Mouse (Mus musculus): ENCODE data around the gene Ivns1abp.
"Not testable (repeated sequence)": the region's sequence is repeated elsewhere in the genome, so short reads cannot be mapped to it uniquely, and the experiment has no call there.

The Ivns1abp gene

GRCm38 (mm10) chr1:151344283-151345108 lies at the start of gene Ivns1abp:
Gene Ivns1abp, plus strand, starts transcription at chr1:151344477.
- peak; percentile 98 to 99 for DNase-seq

GRCm38 (mm10) chr1:151295486-151295885 lies 48.8 kb upstream of the Ivns1abp start:
- DNase-seq = no peak

- no peak for DNase-seq
Measured at GRCm38 (mm10) chr1:151296621-151297020, 47.7 kb upstream of the Ivns1abp start.

- DNase-seq = no peak
Measured at GRCm38 (mm10) chr1:151297025-151297424, 47.3 kb upstream of the Ivns1abp start.

GRCm38 (mm10) chr1:151297596-151297995 lies 46.7 kb upstream of the Ivns1abp start:
- DNase-seq = no peak

GRCm38 (mm10) chr1:151301456-151301855 lies 42.8 kb upstream of the Ivns1abp start:
- DNase-seq = no peak

GRCm38 (mm10) chr1:151301904-151302303 lies 42.4 kb upstream of the Ivns1abp start:
- DNase-seq = no peak

- DNase-seq = no peak
Measured at GRCm38 (mm10) chr1:151303265-151303664, 41.0 kb upstream of the Ivns1abp start.

GRCm38 (mm10) chr1:151305001-151305400 lies 39.3 kb upstream of the Ivns1abp start:
- DNase-seq = not testable (repeated sequence)

GRCm38 (mm10) chr1:151307059-151307458 lies 37.2 kb upstream of the Ivns1abp start:
- DNase-seq = no peak

GRCm38 (mm10) chr1:151307821-151308220 lies 36.5 kb upstream of the Ivns1abp start:
- DNase-seq = no peak

GRCm38 (mm10) chr1:151308508-151308907 lies 35.8 kb upstream of the Ivns1abp start:
- DNase-seq = no peak

- DNase-seq = no peak
Measured at GRCm38 (mm10) chr1:151310511-151310910, 33.8 kb upstream of the Ivns1abp start.

- no peak for DNase-seq
Measured at GRCm38 (mm10) chr1:151311379-151311778, 32.9 kb upstream of the Ivns1abp start.

GRCm38 (mm10) chr1:151319267-151319666 lies 25.0 kb upstream of the Ivns1abp start:
- DNase-seq = no peak

- DNase-seq = no peak
Measured at GRCm38 (mm10) chr1:151320408-151320807, 23.9 kb upstream of the Ivns1abp start.

- DNase-seq = no peak
Measured at GRCm38 (mm10) chr1:151325328-151325727, 18.9 kb upstream of the Ivns1abp start.

- DNase-seq = no peak
Measured at GRCm38 (mm10) chr1:151328341-151329097, 15.8 kb upstream of the Ivns1abp start.

- DNase-seq = no peak
Measured at GRCm38 (mm10) chr1:151329601-151330000, 14.7 kb upstream of the Ivns1abp start.

GRCm38 (mm10) chr1:151332819-151333218 lies 11.5 kb upstream of the Ivns1abp start:
- no peak for DNase-seq

- no peak for DNase-seq
Measured at GRCm38 (mm10) chr1:151338234-151338633, 6.0 kb upstream of the Ivns1abp start.

- no peak for DNase-seq
Measured at GRCm38 (mm10) chr1:151338941-151339340, 5.3 kb upstream of the Ivns1abp start.

GRCm38 (mm10) chr1:151341321-151342044 lies 2.8 kb upstream of the Ivns1abp start:
- DNase-seq = no peak
